Mouse (Mus musculus) heart, embryonic 16.5 days (tissue): ENCODE measurements at regions not wholly inside any gene's neighbourhood (a gene's known extent, or its start where the extent isn't known, plus 50 kb on each side); places are given as distances from the start of the nearest gene placed in this dataset.

Experiments used
- ATAC-seq: fragments of 200-750 bp; cut with Nextera tagmentation; replicated peaks from 2 replicates; pipeline ENCODE4 v1.8.0; 2017; ENCODE audit warnings: moderate number of reproducible peaks; ENCODE audit not compliant: insufficient read depth, low FRiP score; ENCODE audit errors: extremely low read depth
- H3K27ac ChIP-seq: fragments of 300-500 bp; sonication (generic); 2 replicates; pipeline ENCODE4 v1.5.1; 2014; ENCODE audit warnings: mild to moderate bottlenecking, low read length, control low read depth, moderate library complexity
- H3K27me3 ChIP-seq: fragments of 300-500 bp; sonication (generic); 2 replicates; pipeline ENCODE4 v1.6.1; 2014; ENCODE audit warnings: low read length, mixed read lengths; ENCODE audit not compliant: control insufficient read depth, insufficient read depth
- H3K36me3 ChIP-seq: fragments of 300-500 bp; sonication (generic); 2 replicates; pipeline ENCODE4 v1.6.1; 2014; ENCODE audit not compliant: control insufficient read depth, insufficient read depth
- H3K4me1 ChIP-seq: fragments of 300-500 bp; sonication (generic); 2 replicates; pipeline ENCODE4 v1.6.1; 2014; ENCODE audit warnings: low read length, mixed read lengths; ENCODE audit not compliant: control insufficient read depth, insufficient read depth
- H3K4me2 ChIP-seq: fragments of 300-500 bp; sonication (generic); 2 replicates; pipeline ENCODE4 v1.6.1; 2014; ENCODE audit warnings: low read depth, mild to moderate bottlenecking, control low read depth, low read length
- H3K4me3 ChIP-seq: fragments of 300-500 bp; sonication (generic); 2 replicates; pipeline ENCODE4 v1.5.1; 2014; ENCODE audit warnings: mild to moderate bottlenecking, control low read depth, low read length
- H3K9ac ChIP-seq: fragments of 300-500 bp; sonication (generic); 2 replicates; pipeline ENCODE4 v1.6.1; 2014; ENCODE audit warnings: low read length, control low read depth
- H3K9me3 ChIP-seq: fragments of 300-500 bp; sonication (generic); replicated peaks from 2 replicates; pipeline ENCODE4 v1.6.1; 2016; ENCODE audit warnings: low read length; ENCODE audit not compliant: control insufficient read depth
- WGBS: fragments of 180-500 bp; shearing (Covaris S2); extraction: QIAGEN DNeasy Blood & Tissue Kit; methylation state at CpG from one replicate; pipeline ENCODE4 v1.1.7; 2014; 5-methylcytosine and 5-hydroxymethylcytosine counted together

DNA sequence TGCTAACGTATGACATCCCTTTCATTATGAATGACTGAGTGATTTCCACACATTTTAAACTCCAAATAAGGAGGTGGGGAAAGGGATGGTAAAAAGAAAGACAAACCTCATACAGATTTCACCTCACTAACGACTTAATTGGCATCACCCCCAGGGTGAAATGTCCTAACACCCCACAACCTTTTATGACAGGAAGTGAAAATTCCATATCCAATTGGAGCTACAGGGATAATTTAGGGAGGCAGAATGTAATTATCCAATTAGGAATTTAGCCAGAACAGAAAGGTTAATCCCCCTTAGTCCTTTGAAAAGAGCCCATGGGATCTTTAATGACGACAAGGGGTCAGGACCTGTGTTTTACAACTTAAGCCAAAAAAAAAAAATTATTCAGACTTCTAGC, 846.8 kb downstream of the Tmem182 start:
- H3K9ac ChIP-seq, result no peak overlapping the region
- no peak overlapping the region for H3K4me3 ChIP-seq
- ATAC-seq, result no peak
- H3K36me3 ChIP-seq, result no peaks in the 10 kb centered on the region
- no peaks in the 10 kb centered on the region for H3K9me3 ChIP-seq
- H3K4me2 ChIP-seq, result peak overlapping the region; percentile 46
- H3K27me3 ChIP-seq, result no peaks in the 10 kb centered on the region
- H3K4me1 ChIP-seq, result peaks cover 13% of the 10 kb centered on the region
- H3K27ac ChIP-seq, result peak overlapping the region; percentile 76
- 52% methylated on average over 3 of the region's 3 CpGs for WGBS

DNA sequence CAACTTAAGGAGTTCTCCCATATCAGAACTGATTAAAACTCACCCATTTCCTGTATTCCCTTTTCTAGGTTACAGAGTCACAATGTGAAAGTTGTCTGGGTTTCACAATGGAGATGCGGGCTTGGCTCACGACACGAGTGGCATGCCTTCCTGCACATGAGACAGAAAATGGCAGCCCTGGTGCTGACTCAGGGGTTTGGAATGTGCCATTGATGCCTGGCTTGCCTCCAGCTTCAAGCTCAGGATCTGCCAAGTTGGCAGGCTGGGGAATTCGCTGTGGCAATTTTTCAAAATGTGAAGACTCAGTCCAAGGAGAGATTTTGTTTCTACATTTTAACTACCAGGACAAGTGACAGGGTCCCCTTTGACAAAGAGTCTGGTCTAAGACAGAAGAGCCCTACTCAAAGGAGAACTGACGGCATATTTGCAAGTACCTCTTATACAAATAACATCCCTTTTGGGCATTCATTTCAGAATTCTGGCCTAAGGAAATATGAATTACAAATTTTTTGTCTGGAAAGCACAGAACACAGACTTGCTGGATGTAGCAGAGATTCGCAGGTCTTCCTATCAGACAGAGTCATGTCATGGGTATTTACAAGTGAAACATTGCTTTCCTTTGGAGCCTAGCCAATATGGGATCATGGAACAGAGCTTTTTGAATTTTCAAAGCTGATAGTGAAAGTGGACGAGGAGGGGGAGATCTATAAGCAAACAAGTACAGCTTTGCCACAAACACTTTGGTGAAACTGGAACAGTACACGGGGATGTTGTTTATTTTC, 847.4 kb downstream of the Tmem182 start:
- peak; percentile 81; the same call in 1 of the 2 replicates for ATAC-seq
- H3K4me2 ChIP-seq, result peak overlapping the region; percentile 46
- no peak overlapping the region for H3K9ac ChIP-seq
- peaks cover 13% of the 10 kb centered on the region for H3K4me1 ChIP-seq
- H3K27me3 ChIP-seq, result no peaks in the 10 kb centered on the region
- no peaks in the 10 kb centered on the region for H3K36me3 ChIP-seq
- H3K4me3 ChIP-seq, result peak overlapping the region; percentile 4; the same call in 1 of the 2 replicates
- 13% methylated on average over 8 of the region's 8 CpGs for WGBS
- peak overlapping the region; percentile 76 for H3K27ac ChIP-seq
- H3K9me3 ChIP-seq, result no peaks in the 10 kb centered on the region

DNA sequence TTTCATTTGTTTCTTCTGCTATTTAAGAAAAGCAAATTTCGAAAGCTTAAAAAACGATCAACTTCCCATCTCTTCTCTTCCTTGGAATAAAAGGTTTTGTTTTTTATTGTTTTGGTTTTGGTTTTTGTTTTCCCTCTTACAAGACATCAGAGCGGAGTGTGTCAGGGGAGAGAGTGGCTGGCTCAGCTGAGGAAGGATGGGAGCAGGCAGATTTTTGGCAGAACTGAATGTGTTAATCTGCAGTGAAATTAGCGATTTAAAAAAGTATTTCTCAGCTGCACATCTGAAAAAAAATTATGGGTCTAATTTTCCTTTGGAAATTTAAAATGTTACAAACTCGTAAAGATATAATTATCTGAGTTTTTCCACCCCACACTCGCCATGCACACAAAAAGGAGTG, 868.7 kb downstream of the Tmem182 start:
- Histone ChIP-seq H3K4me1 (peaks cover 3% of the 10 kb centered on the region; the same call in 1 of the 2 replicates), H3K9ac (no peak overlapping the region), H3K27me3 (no peaks in the 10 kb centered on the region), H3K4me2 (no peak overlapping the region), H3K27ac (no peak overlapping the region), H3K36me3 (no peaks in the 10 kb centered on the region), H3K4me3 (no peak overlapping the region), H3K9me3 (no peaks in the 10 kb centered on the region)
- no peak for ATAC-seq
- 78% methylated on average over 6 of the region's 6 CpGs for WGBS

DNA sequence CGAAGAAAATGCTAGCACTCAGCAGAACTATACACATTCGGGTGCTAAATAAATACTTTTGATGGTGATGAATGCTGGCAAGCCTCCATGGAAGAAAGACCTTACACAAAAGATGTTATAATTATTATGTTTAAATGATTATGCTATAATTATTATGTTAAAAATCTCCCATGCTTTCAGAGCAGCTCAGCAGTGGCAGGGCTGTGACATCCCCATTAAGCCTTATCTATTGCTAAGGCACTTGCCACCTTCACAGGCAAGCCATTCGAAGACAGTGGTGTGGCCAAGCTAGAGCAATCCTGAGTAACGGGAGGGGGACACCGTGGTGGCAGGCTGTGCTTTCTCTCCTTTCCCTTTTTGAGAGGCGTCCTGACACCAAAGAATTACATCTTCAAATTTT, 869.9 kb downstream of the Tmem182 start:
- H3K27ac ChIP-seq, result no peak overlapping the region
- H3K36me3 ChIP-seq, result no peaks in the 10 kb centered on the region
- H3K9me3 ChIP-seq, result no peaks in the 10 kb centered on the region
- 59% methylated on average over 6 of the region's 6 CpGs for WGBS
- peaks cover 3% of the 10 kb centered on the region; the same call in 1 of the 2 replicates for H3K4me1 ChIP-seq
- H3K9ac ChIP-seq, result no peak overlapping the region
- ATAC-seq, result no peak
- no peaks in the 10 kb centered on the region for H3K27me3 ChIP-seq
- no peak overlapping the region for H3K4me3 ChIP-seq
- H3K4me2 ChIP-seq, result no peak overlapping the region

DNA sequence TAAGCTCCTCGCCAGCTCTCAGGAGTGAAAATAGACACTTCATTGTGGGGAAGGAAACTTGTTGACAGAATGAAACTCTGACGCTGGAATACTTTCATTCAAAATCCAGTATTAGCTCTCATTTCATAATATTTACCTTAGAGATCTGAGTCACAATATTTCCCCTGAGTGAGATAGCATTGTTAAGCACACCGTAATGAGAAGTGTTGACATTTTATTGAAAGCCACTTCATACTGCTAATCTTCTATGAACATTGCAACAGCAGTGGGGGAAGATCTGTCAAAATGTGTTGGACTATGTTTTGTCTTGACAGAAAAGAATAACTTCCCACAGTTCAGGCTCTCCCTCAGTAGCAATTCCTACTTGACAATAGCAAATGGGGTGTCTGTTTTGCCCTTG, 900.3 kb downstream of the Tmem182 start:
- H3K4me3 ChIP-seq, result no peak overlapping the region
- H3K9me3 ChIP-seq, result no peaks in the 10 kb centered on the region
- H3K27ac ChIP-seq, result no peak overlapping the region
- H3K27me3 ChIP-seq, result no peaks in the 10 kb centered on the region
- no peaks in the 10 kb centered on the region for H3K4me1 ChIP-seq
- no peaks in the 10 kb centered on the region for H3K36me3 ChIP-seq
- H3K9ac ChIP-seq, result no peak overlapping the region
- peak; percentile 67; the same call in 1 of the 2 replicates for ATAC-seq
- H3K4me2 ChIP-seq, result no peak overlapping the region
- WGBS, result 22% methylated on average over 3 of the region's 3 CpGs

DNA sequence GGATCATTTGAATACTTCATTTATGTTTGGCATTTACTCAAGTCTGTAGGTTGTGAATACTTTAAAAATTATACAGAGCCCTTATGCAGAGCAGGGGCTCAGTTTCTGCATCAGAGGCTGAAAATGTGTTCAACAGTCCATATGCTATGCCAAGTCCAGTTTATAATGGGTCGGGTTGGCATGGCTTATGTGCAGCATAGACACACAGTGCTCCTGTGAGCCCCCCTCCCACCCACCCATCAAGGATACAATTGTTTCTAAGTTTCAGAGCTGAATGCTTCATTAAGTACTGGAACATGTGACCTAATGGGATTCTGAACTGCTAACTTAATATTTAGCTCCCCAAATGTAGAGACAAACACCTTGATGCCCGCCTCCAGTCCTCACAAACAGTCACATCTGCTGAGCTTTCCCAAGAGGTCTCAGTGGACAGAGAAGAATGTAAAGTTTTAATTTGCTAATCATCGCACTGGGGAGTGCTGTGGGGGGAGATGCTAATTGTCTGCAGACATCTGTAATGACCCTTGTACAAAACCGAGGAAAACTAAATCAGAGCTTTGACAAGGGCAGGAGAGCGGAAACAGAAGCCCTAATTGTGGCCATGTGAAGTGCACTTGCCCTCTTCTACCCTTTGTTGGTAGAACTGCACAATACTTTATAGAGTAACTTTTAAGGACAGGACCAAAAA, 937.4 kb downstream of the Tmem182 start:
- Histone ChIP-seq H3K9me3 (no peaks in the 10 kb centered on the region), H3K4me2 (no peak overlapping the region), H3K27ac (no peak overlapping the region), H3K27me3 (no peaks in the 10 kb centered on the region), H3K4me1 (no peaks in the 10 kb centered on the region), H3K4me3 (no peak overlapping the region), H3K36me3 (no peaks in the 10 kb centered on the region), H3K9ac (no peak overlapping the region)
- 77% methylated on average over 5 of the region's 5 CpGs for WGBS
- no peak for ATAC-seq

DNA sequence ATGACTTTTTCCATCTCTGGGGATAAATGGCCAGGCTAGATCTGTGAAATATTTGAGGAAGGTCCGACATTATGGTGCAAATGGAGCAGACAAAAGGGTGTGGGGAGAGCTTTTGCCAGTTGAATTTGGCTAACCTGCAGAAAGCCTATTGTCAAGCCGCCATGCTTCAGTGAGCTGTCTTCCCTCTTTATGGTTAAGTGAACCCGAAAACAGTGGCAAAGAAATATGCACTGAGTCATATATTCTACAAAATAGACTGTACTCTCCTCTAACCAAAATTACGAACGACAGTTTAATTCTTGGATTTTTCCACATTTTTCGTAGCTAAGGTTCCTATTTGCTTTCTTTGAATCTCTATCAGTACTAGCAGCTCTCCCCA, 937.9 kb downstream of the Tmem182 start:
- WGBS, result 85% methylated on average over 6 of the region's 6 CpGs
- H3K9ac ChIP-seq, result no peak overlapping the region
- no peaks in the 10 kb centered on the region for H3K9me3 ChIP-seq
- H3K36me3 ChIP-seq, result no peaks in the 10 kb centered on the region
- H3K4me3 ChIP-seq, result no peak overlapping the region
- no peak overlapping the region for H3K27ac ChIP-seq
- H3K27me3 ChIP-seq, result no peaks in the 10 kb centered on the region
- no peak for ATAC-seq
- no peaks in the 10 kb centered on the region for H3K4me1 ChIP-seq
- no peak overlapping the region for H3K4me2 ChIP-seq

DNA sequence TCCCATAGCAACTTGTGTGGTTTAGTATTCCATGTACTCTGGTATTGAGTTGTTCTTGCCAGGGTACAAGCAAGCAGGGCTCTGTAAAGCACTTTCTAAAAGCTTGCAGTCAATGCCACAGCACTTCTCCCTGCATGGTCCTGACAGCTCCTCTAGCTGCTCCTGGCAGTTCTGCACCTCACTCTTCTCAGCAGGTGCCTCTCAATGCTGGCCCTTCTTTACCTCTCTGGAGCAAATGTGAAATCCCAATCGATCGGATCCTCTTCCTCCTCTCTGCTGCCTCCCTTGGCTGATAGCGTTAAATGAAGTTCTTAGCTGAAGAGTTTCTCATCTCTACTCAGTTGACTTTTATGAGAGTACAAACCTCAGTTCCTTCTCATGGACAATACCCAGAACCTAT, 939.1 kb downstream of the Tmem182 start:
- Histone ChIP-seq H3K27ac (no peak overlapping the region), H3K36me3 (no peaks in the 10 kb centered on the region), H3K27me3 (no peaks in the 10 kb centered on the region), H3K9me3 (no peaks in the 10 kb centered on the region), H3K9ac (no peak overlapping the region), H3K4me3 (no peak overlapping the region), H3K4me1 (no peaks in the 10 kb centered on the region), H3K4me2 (no peak overlapping the region)
- 50% methylated on average over 3 of the region's 3 CpGs for WGBS
- ATAC-seq, result no peak

DNA sequence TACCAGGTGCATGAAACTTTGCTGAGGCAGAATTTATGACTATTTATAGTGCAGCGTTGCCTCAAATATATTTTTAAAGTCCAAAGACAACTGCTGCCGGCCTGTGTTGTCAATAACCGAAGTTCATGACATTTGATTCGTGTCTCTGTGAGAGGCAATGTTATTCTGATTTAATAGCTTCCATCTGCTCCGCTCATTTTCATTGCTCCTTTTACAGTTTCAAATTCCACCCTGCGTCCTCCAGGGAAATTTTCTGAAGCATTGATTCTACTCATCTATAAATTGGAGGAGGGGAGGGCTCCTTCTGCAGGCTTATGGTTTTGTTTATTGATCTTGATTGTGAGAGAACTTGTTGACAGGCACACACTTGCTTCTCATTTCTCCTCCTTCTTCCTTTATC, 936.2 kb upstream of the Pou3f3 start:
- no peak overlapping the region for H3K4me3 ChIP-seq
- H3K27ac ChIP-seq, result no peak overlapping the region
- H3K27me3 ChIP-seq, result no peaks in the 10 kb centered on the region
- H3K4me1 ChIP-seq, result no peaks in the 10 kb centered on the region
- no peaks in the 10 kb centered on the region for H3K9me3 ChIP-seq
- no peak overlapping the region for H3K9ac ChIP-seq
- H3K4me2 ChIP-seq, result no peak overlapping the region
- 77% methylated on average over 6 of the region's 6 CpGs for WGBS
- ATAC-seq, result no peak
- no peaks in the 10 kb centered on the region for H3K36me3 ChIP-seq
